Mouse (Mus musculus): ENCODE data around the gene Ppfibp2. TPM values are rescaled to one million over a fixed set of nuclear protein-coding genes. Genes with fewer than 3 reads are reported as not detected.

Gene Ppfibp2
- polyA plus RNA-seq, 1 experiment: 11.7 TPM

- no peak overlapping the region for H3K27ac ChIP-seq (ENCODE audit: insufficient read depth, low read length)
- no peaks in the 10 kb centered on the region for H3K36me3 ChIP-seq (ENCODE audit: control insufficient read depth, insufficient read depth, low read length, poor library complexity, severe bottlenecking)
- peaks cover 2% of the 10 kb centered on the region for H3K4me1 ChIP-seq (ENCODE audit: control insufficient read depth, insufficient read depth, low read length)
- H3K9me3 ChIP-seq (replicated peaks; ENCODE audit: control insufficient read depth, insufficient read depth, low read length, poor library complexity, severe bottlenecking): no peaks in the 10 kb centered on the region
- no peak overlapping the region for H3K4me3 ChIP-seq (ENCODE audit: low read depth, low read length)
- no peak overlapping the region for H3K9ac ChIP-seq (ENCODE audit: low read depth, poor library complexity, severe bottlenecking)
- no peaks in the 10 kb centered on the region for H3K27me3 ChIP-seq (ENCODE audit: control insufficient read depth, insufficient read depth, low read length, poor library complexity, severe bottlenecking)
- TF ChIP-seq EP300 (IDR thresholded peaks at IDR 0.05; ENCODE audit: insufficient read depth, low read depth, low read length): no peak
- no peak for TF ChIP-seq POLR2A (IDR thresholded peaks at IDR 0.05; ENCODE audit: insufficient read depth, low read length)
- no peak for TF ChIP-seq CTCF (IDR thresholded peaks at IDR 0.05; ENCODE audit: low read depth, low read length)
Observed at GRCm38 (mm10) chr7:107702461-107703380, 107.7 kb downstream of the Ppfibp2 start.

GRCm38 (mm10) chr7:107705941-107706340 lies 110.9 kb downstream of the Ppfibp2 start:
- Histone ChIP-seq H3K27me3 (ENCODE audit: control insufficient read depth, insufficient read depth, low read length, poor library complexity, severe bottlenecking) (no peaks in the 10 kb centered on the region), H3K4me1 (ENCODE audit: control insufficient read depth, insufficient read depth, low read length) (peaks cover 2% of the 10 kb centered on the region), H3K27ac (ENCODE audit: insufficient read depth, low read length) (no peak overlapping the region), H3K4me3 (ENCODE audit: low read depth, low read length) (no peak overlapping the region), H3K36me3 (ENCODE audit: control insufficient read depth, insufficient read depth, low read length, poor library complexity, severe bottlenecking) (no peaks in the 10 kb centered on the region), H3K9ac (ENCODE audit: low read depth, poor library complexity, severe bottlenecking) (no peak overlapping the region), H3K9me3 (replicated peaks; ENCODE audit: control insufficient read depth, insufficient read depth, low read length, poor library complexity, severe bottlenecking) (no peaks in the 10 kb centered on the region)
- TF ChIP-seq EP300 (IDR thresholded peaks at IDR 0.05; ENCODE audit: insufficient read depth, low read depth, low read length): 0 out of 2 replicates have a peak, but pooled peaks have one; percentile 36
- TF ChIP-seq POLR2A (IDR thresholded peaks at IDR 0.05; ENCODE audit: insufficient read depth, low read length): no peak

- Histone ChIP-seq H3K27me3 (ENCODE audit: control insufficient read depth, insufficient read depth, low read length, poor library complexity, severe bottlenecking) (no peaks in the 10 kb centered on the region), H3K4me1 (ENCODE audit: control insufficient read depth, insufficient read depth, low read length) (peaks cover 2% of the 10 kb centered on the region), H3K9ac (ENCODE audit: low read depth, poor library complexity, severe bottlenecking) (no peak overlapping the region), H3K4me3 (ENCODE audit: low read depth, low read length) (no peak overlapping the region), H3K36me3 (ENCODE audit: control insufficient read depth, insufficient read depth, low read length, poor library complexity, severe bottlenecking) (no peaks in the 10 kb centered on the region), H3K27ac (ENCODE audit: insufficient read depth, low read length) (no peak overlapping the region), H3K9me3 (replicated peaks; ENCODE audit: control insufficient read depth, insufficient read depth, low read length, poor library complexity, severe bottlenecking) (no peaks in the 10 kb centered on the region)
- TF ChIP-seq EP300 (IDR thresholded peaks at IDR 0.05; ENCODE audit: insufficient read depth, low read depth, low read length) (no peak), CTCF (IDR thresholded peaks at IDR 0.05; ENCODE audit: low read depth, low read length) (no peak), POLR2A (IDR thresholded peaks at IDR 0.05; ENCODE audit: insufficient read depth, low read length) (no peak)
Observed at GRCm38 (mm10) chr7:107707650-107708049, 112.6 kb downstream of the Ppfibp2 start.

GRCm38 (mm10) chr7:107708491-107709112 lies 113.6 kb downstream of the Ppfibp2 start:
- H3K9ac ChIP-seq (ENCODE audit: low read depth, poor library complexity, severe bottlenecking): no peak overlapping the region
- no peak for TF ChIP-seq POLR2A (IDR thresholded peaks at IDR 0.05; ENCODE audit: insufficient read depth, low read length)
- peak; percentile 55 for TF ChIP-seq CTCF (IDR thresholded peaks at IDR 0.05; ENCODE audit: low read depth, low read length)
- peaks cover 2% of the 10 kb centered on the region for H3K4me1 ChIP-seq (ENCODE audit: control insufficient read depth, insufficient read depth, low read length)
- peak overlapping the region; percentile 40 for H3K4me3 ChIP-seq (ENCODE audit: low read depth, low read length)
- H3K27ac ChIP-seq (ENCODE audit: insufficient read depth, low read length): no peak overlapping the region
- no peaks in the 10 kb centered on the region for H3K27me3 ChIP-seq (ENCODE audit: control insufficient read depth, insufficient read depth, low read length, poor library complexity, severe bottlenecking)
- H3K36me3 ChIP-seq (ENCODE audit: control insufficient read depth, insufficient read depth, low read length, poor library complexity, severe bottlenecking): no peaks in the 10 kb centered on the region
- no peaks in the 10 kb centered on the region for H3K9me3 ChIP-seq (replicated peaks; ENCODE audit: control insufficient read depth, insufficient read depth, low read length, poor library complexity, severe bottlenecking)

GRCm38 (mm10) chr7:107712743-107713142 lies 117.7 kb downstream of the Ppfibp2 start:
- H3K27me3 ChIP-seq (ENCODE audit: control insufficient read depth, insufficient read depth, low read length, poor library complexity, severe bottlenecking): no peaks in the 10 kb centered on the region

GRCm38 (mm10) chr7:107714067-107714466 lies 119.1 kb downstream of the Ppfibp2 start:
- Histone ChIP-seq H3K9ac (ENCODE audit: low read depth, poor library complexity, severe bottlenecking) (no peak overlapping the region), H3K36me3 (ENCODE audit: control insufficient read depth, insufficient read depth, low read length, poor library complexity, severe bottlenecking) (no peaks in the 10 kb centered on the region), H3K27ac (ENCODE audit: insufficient read depth, low read length) (no peak overlapping the region), H3K9me3 (replicated peaks; ENCODE audit: control insufficient read depth, insufficient read depth, low read length, poor library complexity, severe bottlenecking) (no peaks in the 10 kb centered on the region), H3K27me3 (ENCODE audit: control insufficient read depth, insufficient read depth, low read length, poor library complexity, severe bottlenecking) (no peaks in the 10 kb centered on the region), H3K4me3 (ENCODE audit: low read depth, low read length) (no peak overlapping the region), H3K4me1 (ENCODE audit: control insufficient read depth, insufficient read depth, low read length) (no peaks in the 10 kb centered on the region)
- no peak for TF ChIP-seq POLR2A (IDR thresholded peaks at IDR 0.05; ENCODE audit: insufficient read depth, low read length)
- TF ChIP-seq EP300 (IDR thresholded peaks at IDR 0.05; ENCODE audit: insufficient read depth, low read depth, low read length): no peak
- TF ChIP-seq CTCF (IDR thresholded peaks at IDR 0.05; ENCODE audit: low read depth, low read length): no peak

More at GRCm38 (mm10) chr7:107712743-107713142, 117.7 kb downstream of the Ppfibp2 start:
- H3K36me3 ChIP-seq (ENCODE audit: control insufficient read depth, insufficient read depth, low read length, poor library complexity, severe bottlenecking): no peaks in the 10 kb centered on the region
- H3K4me1 ChIP-seq (ENCODE audit: control insufficient read depth, insufficient read depth, low read length): no peaks in the 10 kb centered on the region
- no peak overlapping the region for H3K27ac ChIP-seq (ENCODE audit: insufficient read depth, low read length)
- H3K4me3 ChIP-seq (ENCODE audit: low read depth, low read length): no peak overlapping the region
- TF ChIP-seq POLR2A (IDR thresholded peaks at IDR 0.05; ENCODE audit: insufficient read depth, low read length) (no peak), CTCF (IDR thresholded peaks at IDR 0.05; ENCODE audit: low read depth, low read length) (no peak), EP300 (IDR thresholded peaks at IDR 0.05; ENCODE audit: insufficient read depth, low read depth, low read length) (no peak)
- no peaks in the 10 kb centered on the region for H3K9me3 ChIP-seq (replicated peaks; ENCODE audit: control insufficient read depth, insufficient read depth, low read length, poor library complexity, severe bottlenecking)
- H3K9ac ChIP-seq (ENCODE audit: low read depth, poor library complexity, severe bottlenecking): no peak overlapping the region
